Mouse (Mus musculus) ES-Bruce4 (cell line): ENCODE measurements around the gene Dpp4.

Source experiments
- CTCF ChIP-seq: IDR thresholded peaks from one replicate; pipeline ENCODE4 v1.8.1; 2011; ENCODE audit warnings: low read depth, low read length
- EP300 ChIP-seq: IDR thresholded peaks from 2 replicates; pipeline ENCODE4 v1.6.1; 2011; ENCODE audit warnings: low read depth, low read length; ENCODE audit not compliant: insufficient read depth
- POLR2A ChIP-seq: IDR thresholded peaks from one replicate; pipeline ENCODE4 v1.8.1; 2011; ENCODE audit warnings: low read length; ENCODE audit not compliant: insufficient read depth

GRCm38 (mm10) chr2:62454991-62455390, 43.0 kb upstream of the Dpp4 start:
- TF ChIP-seq CTCF (no peak), POLR2A (no peak), EP300 (no peak)
